Mouse (Mus musculus): ENCODE results near the gene Notch1.

GRCm38 (mm10) chr2:26410931-26411411 lies 105.5 kb downstream of the Notch1 start:
- TF ChIP-seq CTCF (conservative IDR thresholded peaks at IDR 0.05; ENCODE audit: insufficient read depth, insufficient read length, low read depth, low read length) (no peak), POLR2A (IDR thresholded peaks at IDR 0.05; ENCODE audit: low read depth, low read length) (no peak)

Data from kidney, adult 2 months (tissue).